11 mouse cellular contexts compared by ENCODE assay signal in the genomic region with DNA sequence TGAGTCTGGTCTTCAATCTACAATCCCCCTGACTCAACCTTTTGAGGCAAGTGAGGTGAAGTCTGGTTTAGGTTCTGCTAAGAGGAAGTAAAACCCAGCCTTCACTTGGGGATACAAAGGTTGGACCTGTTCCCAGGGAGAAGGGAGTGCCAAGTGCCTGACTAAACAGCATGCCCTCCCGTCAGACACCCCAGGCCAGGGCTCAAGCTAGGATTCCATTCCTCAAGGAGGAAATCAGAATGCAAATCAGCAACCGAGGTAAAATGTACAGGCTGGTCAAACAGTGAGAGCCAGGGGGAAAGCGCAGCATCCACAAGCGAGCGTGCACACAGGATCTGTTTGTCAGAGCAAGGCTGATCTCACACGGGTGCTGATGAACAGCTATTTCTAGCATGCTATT. TPM values are rescaled to one million over a fixed set of nuclear protein-coding genes. Genes with fewer than 3 reads are reported as not detected.
DNase-seq lines count a peak whose midpoint lies in the region; ATAC-seq lines count a peak whose summit lies in the region.
"Had no signal": no experiment of that assay in that cellular context is flagged by ENCODE, and none has a peak within 500 bp of the region (broad histone marks: within the 10 kb centered on the region; RNA-seq: fewer than 3 reads in every experiment).

No protein-coding gene starts in this region.

- no peaks in the 10 kb centered on the region for H3K36me3 ChIP-seq in heart, embryonic 15.5 days
- no peaks in the 10 kb centered on the region for H3K36me3 ChIP-seq in midbrain, embryonic 15.5 days (replicated peaks)
- H3K36me3 ChIP-seq: liver, embryonic 13.5 days had no signal

- no peak overlapping the region for H3K9ac ChIP-seq in heart, embryonic 15.5 days
- no peak overlapping the region for H3K9ac ChIP-seq in midbrain, embryonic 15.5 days
- H3K9ac ChIP-seq: liver, embryonic 13.5 days had no signal

- H3K27me3 ChIP-seq in heart, embryonic 15.5 days: no peaks in the 10 kb centered on the region
- no peaks in the 10 kb centered on the region for H3K27me3 ChIP-seq in midbrain, embryonic 15.5 days (replicated peaks)
- H3K27me3 ChIP-seq: liver, embryonic 13.5 days had no signal

- H3K9me3 ChIP-seq in heart, embryonic 15.5 days (replicated peaks): no peaks in the 10 kb centered on the region
- H3K9me3 ChIP-seq in midbrain, embryonic 15.5 days: no peaks in the 10 kb centered on the region
- H3K9me3 ChIP-seq: liver, embryonic 13.5 days had no signal

- 37% methylated on average over 6 of the region's 6 CpGs for WGBS in heart, embryonic 15.5 days
- WGBS in midbrain, embryonic 15.5 days: 44% methylated on average over 6 of the region's 6 CpGs

- H3K4me2 ChIP-seq in heart, embryonic 15.5 days: no peak overlapping the region
- H3K4me2 ChIP-seq in midbrain, embryonic 15.5 days: no peak overlapping the region
- H3K4me2 ChIP-seq: liver, embryonic 13.5 days had no signal

- ATAC-seq in heart, embryonic 15.5 days (replicated peaks; ENCODE audit: insufficient number of reproducible peaks, insufficient read depth, low FRiP score, low read depth): no peak
- ATAC-seq in monocyte, adult 5-6 weeks (replicated peaks; ENCODE audit: insufficient number of reproducible peaks, low FRiP score, low TSS enrichment, poor library complexity, severe bottlenecking): no peak
- ATAC-seq in midbrain, embryonic 15.5 days (replicated peaks): no peak

- peaks cover 4% of the 10 kb centered on the region for H3K4me1 ChIP-seq in heart, embryonic 15.5 days (replicated peaks)
- peaks cover 3% of the 10 kb centered on the region; the same call in 1 of the 2 replicates for H3K4me1 ChIP-seq in midbrain, embryonic 15.5 days

- H3K4me3 ChIP-seq in heart, embryonic 15.5 days: no peak overlapping the region
- H3K4me3 ChIP-seq in midbrain, embryonic 15.5 days: no peak overlapping the region
- H3K4me3 ChIP-seq: liver, embryonic 13.5 days had no signal

- intact Hi-C loops in left cerebral cortex, postnatal 25 days (cut with DNase I): no loop called here
- intact Hi-C loops in left cerebral cortex, postnatal 36 days (cut with DNase I): no loop called here
- intact Hi-C loops in left cerebral cortex, postnatal 4 days (cut with DNase I): no loop called here

- H3K27ac ChIP-seq in heart, embryonic 15.5 days: peak overlapping the region; percentile 35; the same call in 1 of the 2 replicates
- no peak overlapping the region for H3K27ac ChIP-seq in midbrain, embryonic 15.5 days
- H3K27ac ChIP-seq: liver, embryonic 13.5 days had no signal

- DNase-seq in adrenal gland, adult (ENCODE audit: inconsistent age in 2 of 2, low spot score in 1 of 2): peak; percentile 7 to 40
- DNase-seq in adrenal gland, adult 18-20 months (ENCODE audit: low spot score in 2 of 2): no peak
- peak; percentile 6 to 25 for DNase-seq in left cerebral cortex, postnatal 25 days (ENCODE audit: low spot score in 2 of 2)
- DNase-seq in left cerebral cortex, postnatal 36 days (ENCODE audit: low spot score in 2 of 2): no peak
- peak; percentile 45 for DNase-seq in left cerebral cortex, postnatal 4 days
- DNase-seq: liver, embryonic 13.5 days had no signal

RNA-seq across cellular contexts. Expression of gene Micu1, which starts 34.9 kb away (rescaled TPM):
- 10 to 100 TPM; 59.2 to 67.9 TPM for total RNA-seq in adrenal gland, adult 18-20 months (2021)
- 10 to 100 TPM; 83.7 to 86.1 TPM for total RNA-seq in left cerebral cortex, postnatal 25 days (2021)
- total RNA-seq in left cerebral cortex, postnatal 36 days (2021): 10 to 100 TPM; 87.9 to 94.2 TPM
- polyA plus RNA-seq in heart, embryonic 15.5 days (2015; fragmentation: Nextera tagmentation; extraction: Ambion mirVana): 32.7 and 44.2 TPM in 2 replicates
- 10 to 100 TPM; 59.2 to 62.6 TPM for total RNA-seq in left cerebral cortex, postnatal 4 days (2021)
- total RNA-seq in monocyte, adult 5-6 weeks (2017): 32.8 to 65.1 TPM (median 38.5 TPM) in 3 replicates
- 75.1 and 76.3 TPM in 2 replicates for polyA plus RNA-seq in midbrain, embryonic 15.5 days (2015; fragmentation: Nextera tagmentation; extraction: Ambion mirVana)

RNA-seq across cellular contexts. Expression of gene Mcu, which starts 50.9 kb away (rescaled TPM):
- total RNA-seq in adrenal gland, adult 18-20 months (2021): 10 to 100 TPM; 26.2 to 36.8 TPM
- total RNA-seq in left cerebral cortex, postnatal 25 days (2021): 10 to 100 TPM; 37.5 to 38.8 TPM
- total RNA-seq in left cerebral cortex, postnatal 36 days (2021): 10 to 100 TPM; 34.5 to 36.5 TPM
- 22.0 and 24.2 TPM in 2 replicates for polyA plus RNA-seq in heart, embryonic 15.5 days (2015; fragmentation: Nextera tagmentation; extraction: Ambion mirVana)
- total RNA-seq in left cerebral cortex, postnatal 4 days (2021): 10 to 100 TPM; 64.7 to 70.4 TPM
- total RNA-seq in monocyte, adult 5-6 weeks (2017): 14.7 to 23.8 TPM (median 23.2 TPM) in 3 replicates
- polyA plus RNA-seq in midbrain, embryonic 15.5 days (2015; fragmentation: Nextera tagmentation; extraction: Ambion mirVana): 25.9 and 29.8 TPM in 2 replicates

RNA-seq across cellular contexts. Expression of gene Gm10322, which starts 51.5 kb away (rescaled TPM):
- total RNA-seq in adrenal gland, adult 18-20 months (2021): not detected
- not detected for total RNA-seq in left cerebral cortex, postnatal 25 days (2021)
- total RNA-seq in left cerebral cortex, postnatal 36 days (2021): not detected
- polyA plus RNA-seq in heart, embryonic 15.5 days (2015; fragmentation: Nextera tagmentation; extraction: Ambion mirVana): not detected in 2 replicates
- not detected for total RNA-seq in left cerebral cortex, postnatal 4 days (2021)
- not detected in 3 replicates for total RNA-seq in monocyte, adult 5-6 weeks (2017)
- not detected in 2 replicates for polyA plus RNA-seq in midbrain, embryonic 15.5 days (2015; fragmentation: Nextera tagmentation; extraction: Ambion mirVana)
- polyA plus RNA-seq: embryonic facial prominence, embryonic 11.5 days; liver, embryonic 13.5 days; stomach, embryonic 14.5 days had no signal

Comparison
In these comparisons a context has a peak if more than half of its experiments do, and no peak if none do; other contexts are left out.
1. DNase-seq: peak in adrenal gland, adult (2 of 2), left cerebral cortex, postnatal 25 days (2 of 2) and left cerebral cortex, postnatal 4 days (single experiment); none in adrenal gland, adult 18-20 months (0 of 2) and left cerebral cortex, postnatal 36 days (0 of 2).